Mouse (Mus musculus): ENCODE data around the gene Kdm2a. TPM values are rescaled to one million over a fixed set of nuclear protein-coding genes. Genes with fewer than 3 reads are reported as not detected.
"Not testable (repeated sequence)": the region's sequence is repeated elsewhere in the genome, so short reads cannot be mapped to it uniquely, and the experiment has no call there.

The Kdm2a gene
- polyA plus RNA-seq, 1 experiment from 2014 or later = 12.9 TPM

DNA sequence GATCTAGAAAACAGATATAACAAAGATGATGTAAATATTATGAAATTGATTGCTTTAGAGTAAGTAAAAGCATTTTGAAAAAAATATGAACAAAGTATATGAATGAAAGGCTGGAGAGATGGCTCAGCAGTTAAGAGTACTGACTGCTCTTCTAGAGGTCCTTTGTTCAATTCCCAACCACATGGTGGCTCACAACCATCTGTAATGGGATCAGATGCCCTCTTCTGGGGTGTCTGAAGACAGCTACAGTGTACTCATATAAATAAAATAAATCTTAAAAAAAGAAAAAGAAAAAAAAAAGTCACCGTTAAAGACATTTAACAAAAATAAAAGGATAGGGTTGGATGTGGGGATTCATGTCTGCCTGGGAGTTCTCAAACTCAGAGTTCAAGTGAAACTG is 15.8 kb downstream of the Kdm2a start:
- not testable (repeated sequence) for H3K4me3 ChIP-seq (replicated peaks); H3K4me2 ChIP-seq; H3K27me3 ChIP-seq; H3K4me1 ChIP-seq (replicated peaks); H3K9ac ChIP-seq; H3K27ac ChIP-seq (replicated peaks); H3K9me3 ChIP-seq (replicated peaks); ATAC-seq (ENCODE audit: insufficient read depth)
- peaks cover 43% of the 10 kb centered on the region for H3K36me3 ChIP-seq (replicated peaks)
- WGBS (ENCODE audit: insufficient replicate concordance) = 83% methylated on average over 1 of the region's 1 CpGs

DNA sequence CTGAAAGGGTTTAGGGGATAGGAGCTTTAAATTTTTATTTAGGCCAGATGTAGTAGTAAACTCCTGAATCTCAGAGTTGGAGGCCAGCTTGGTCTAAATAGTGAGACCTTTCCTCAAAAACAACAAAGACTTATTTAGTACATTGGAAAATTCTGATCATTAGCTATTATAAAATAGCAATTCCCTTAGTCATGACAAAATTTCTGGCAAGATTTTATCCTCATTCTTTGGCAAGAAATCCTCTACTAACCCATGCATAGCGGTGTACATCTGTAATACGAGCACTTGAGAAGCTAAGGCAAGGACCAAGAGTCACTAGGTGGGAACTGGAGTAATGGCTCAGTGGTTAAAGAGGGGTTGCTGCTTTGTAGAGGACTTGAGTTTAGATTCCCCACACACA is 27.4 kb downstream of the Kdm2a start:
- H3K9me3 ChIP-seq (replicated peaks) = no peaks in the 10 kb centered on the region
- WGBS (ENCODE audit: insufficient replicate concordance) = 90% methylated on average over 2 of the region's 2 CpGs
- H3K4me2 ChIP-seq = no peak overlapping the region
- H3K27me3 ChIP-seq = no peaks in the 10 kb centered on the region
- no peak overlapping the region for H3K27ac ChIP-seq (replicated peaks)
- no peak for ATAC-seq (ENCODE audit: insufficient read depth)
- no peak overlapping the region for H3K9ac ChIP-seq
- H3K4me3 ChIP-seq (replicated peaks) = no peak overlapping the region
- H3K4me1 ChIP-seq (replicated peaks) = peaks cover 5% of the 10 kb centered on the region
- peaks cover 8% of the 10 kb centered on the region for H3K36me3 ChIP-seq (replicated peaks)

DNA sequence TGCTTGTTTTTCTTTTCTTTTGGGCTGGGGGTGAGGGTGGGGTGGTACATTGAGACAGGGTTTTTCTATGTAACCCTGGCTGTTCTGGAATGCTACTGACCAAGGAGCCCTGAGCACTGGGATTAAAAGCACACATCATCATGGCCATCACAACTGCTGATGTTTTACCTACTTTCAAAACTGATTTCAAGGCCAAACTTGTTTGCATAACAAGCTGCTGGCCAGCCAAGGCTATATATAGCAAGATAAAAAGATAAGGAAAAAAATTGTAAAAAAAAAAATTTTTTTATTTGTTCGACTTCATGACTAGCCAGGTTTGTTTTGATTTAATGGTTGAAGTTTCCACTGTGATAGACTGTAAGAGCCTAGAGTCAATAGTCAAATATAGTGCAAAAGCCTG is 27.8 kb downstream of the Kdm2a start:
- 62% methylated on average over 1 of the region's 1 CpGs for WGBS (ENCODE audit: insufficient replicate concordance)
- ATAC-seq (ENCODE audit: insufficient read depth) = no peak
- peaks cover 10% of the 10 kb centered on the region for H3K36me3 ChIP-seq (replicated peaks)
- H3K4me2 ChIP-seq = no peak overlapping the region
- H3K9me3 ChIP-seq (replicated peaks) = no peaks in the 10 kb centered on the region
- 0 out of 2 replicates have a peak, but pooled peaks cover 3% of the 10 kb centered on the region for H3K4me1 ChIP-seq (replicated peaks)
- no peak overlapping the region for H3K9ac ChIP-seq
- no peak overlapping the region for H3K27ac ChIP-seq (replicated peaks)
- no peak overlapping the region for H3K4me3 ChIP-seq (replicated peaks)
- no peaks in the 10 kb centered on the region for H3K27me3 ChIP-seq

DNA sequence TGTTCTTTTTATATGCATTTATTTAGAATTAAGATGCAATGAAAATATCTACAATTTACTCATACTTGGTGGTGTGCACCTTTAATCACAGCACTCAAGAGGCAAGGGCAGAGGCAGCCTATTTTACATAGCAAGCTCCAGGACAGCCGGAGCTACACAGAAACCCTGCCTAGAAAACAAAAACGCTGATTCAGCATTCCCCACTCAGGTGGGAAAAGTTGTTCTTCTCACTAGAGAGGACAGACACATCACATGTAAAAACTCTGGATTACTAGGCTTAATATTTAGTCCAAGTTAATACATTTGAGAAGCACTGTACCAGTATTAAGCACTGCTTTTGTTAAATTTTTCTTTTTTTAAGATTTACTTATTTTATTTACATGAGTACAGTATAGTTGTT is 48.6 kb downstream of the Kdm2a start:
- WGBS (ENCODE audit: insufficient replicate concordance) = 82% methylated on average over 2 of the region's 2 CpGs

DNA sequence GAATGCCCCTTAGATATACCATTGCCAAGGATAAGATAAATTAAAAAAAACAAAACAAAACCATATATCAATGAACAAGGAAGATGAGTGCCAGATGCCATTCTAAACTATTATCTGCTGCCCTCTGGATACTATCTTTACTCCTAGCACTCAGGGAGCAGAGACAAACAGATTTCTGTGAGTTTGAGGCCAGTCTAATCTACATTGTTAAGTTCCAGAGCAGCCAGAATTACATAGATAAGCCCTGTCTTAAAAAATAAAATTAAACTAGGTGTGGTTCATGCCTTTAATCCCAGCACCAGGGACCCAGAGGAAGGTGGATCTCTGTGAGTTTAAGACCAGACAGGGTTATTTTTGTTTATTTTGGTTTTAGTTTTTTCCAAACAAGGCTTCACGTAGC is 51.6 kb downstream of the Kdm2a start:
- H3K4me2 ChIP-seq = no peak overlapping the region
- no peak overlapping the region for H3K27ac ChIP-seq (replicated peaks)
- H3K9ac ChIP-seq = no peak overlapping the region
- no peak for ATAC-seq (ENCODE audit: insufficient read depth)
- 71% methylated on average over 1 of the region's 1 CpGs for WGBS (ENCODE audit: insufficient replicate concordance)
- peaks cover 84% of the 10 kb centered on the region for H3K36me3 ChIP-seq (replicated peaks)
- H3K4me3 ChIP-seq (replicated peaks) = no peak overlapping the region
- H3K27me3 ChIP-seq = no peaks in the 10 kb centered on the region
- H3K9me3 ChIP-seq (replicated peaks) = no peaks in the 10 kb centered on the region
- H3K4me1 ChIP-seq (replicated peaks) = no peaks in the 10 kb centered on the region

More for the DNA sequence above, 48.6 kb downstream of the Kdm2a start:
- no peaks in the 10 kb centered on the region for H3K9me3 ChIP-seq (replicated peaks)
- no peak overlapping the region for H3K4me2 ChIP-seq
- no peak overlapping the region for H3K9ac ChIP-seq
- peaks cover 76% of the 10 kb centered on the region for H3K36me3 ChIP-seq (replicated peaks)
- H3K27ac ChIP-seq (replicated peaks) = no peak overlapping the region
- no peaks in the 10 kb centered on the region for H3K27me3 ChIP-seq
- no peaks in the 10 kb centered on the region for H3K4me1 ChIP-seq (replicated peaks)
- no peak overlapping the region for H3K4me3 ChIP-seq (replicated peaks)
- ATAC-seq (ENCODE audit: insufficient read depth) = no peak

DNA sequence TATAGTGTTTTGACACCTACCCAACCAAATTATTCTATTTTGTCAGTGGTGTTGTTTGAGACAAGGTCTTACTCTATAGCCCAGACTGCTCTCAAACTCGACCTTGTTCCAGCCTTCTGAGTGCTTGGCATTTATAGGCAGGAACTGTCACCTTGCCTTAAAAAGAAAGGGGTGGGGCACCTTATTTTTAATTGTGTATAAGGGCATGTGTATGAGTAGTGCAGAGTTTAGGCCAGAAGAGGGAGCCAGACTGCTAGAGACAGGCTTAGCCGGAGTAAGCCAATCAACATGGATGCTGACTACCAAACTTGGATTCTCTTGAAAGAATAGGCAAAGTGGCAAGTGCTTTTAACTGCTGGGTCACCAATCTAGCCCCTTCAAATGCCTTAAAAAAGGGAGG is 59.9 kb downstream of the Kdm2a start:
- peaks cover 50% of the 10 kb centered on the region for H3K36me3 ChIP-seq (replicated peaks)
- no peak overlapping the region for H3K4me2 ChIP-seq
- no peak overlapping the region for H3K27ac ChIP-seq (replicated peaks)
- peaks cover 17% of the 10 kb centered on the region for H3K4me1 ChIP-seq (replicated peaks)
- 23% methylated on average over 2 of the region's 2 CpGs for WGBS (ENCODE audit: insufficient replicate concordance)
- ATAC-seq (ENCODE audit: insufficient read depth) = no peak
- H3K27me3 ChIP-seq = no peaks in the 10 kb centered on the region
- no peak overlapping the region for H3K4me3 ChIP-seq (replicated peaks)
- H3K9me3 ChIP-seq (replicated peaks) = no peaks in the 10 kb centered on the region
- H3K9ac ChIP-seq = no peak overlapping the region

DNA sequence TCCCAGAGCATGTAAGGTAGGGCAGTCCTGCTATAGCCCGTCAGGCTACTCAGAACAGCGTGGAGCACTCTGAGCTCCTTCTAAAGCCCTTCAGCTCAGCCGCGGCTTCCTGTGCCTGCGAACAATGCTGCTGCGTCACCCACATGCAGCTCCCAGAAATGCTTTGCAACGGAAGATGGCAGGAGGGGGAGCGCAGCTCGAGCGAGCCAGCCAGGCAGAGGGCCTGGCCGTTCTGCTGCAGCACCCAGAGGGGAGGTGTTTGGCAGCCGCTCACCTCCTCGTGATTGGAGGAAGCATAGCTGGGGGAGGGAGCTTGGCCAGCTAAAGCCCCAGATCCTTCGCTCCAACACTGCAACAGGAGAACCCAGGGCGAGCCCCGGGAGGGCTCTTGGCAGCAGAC is 64.3 kb downstream of the Kdm2a start:
- peak; percentile 97 for ATAC-seq (ENCODE audit: insufficient read depth)
- WGBS (ENCODE audit: insufficient replicate concordance) = under 1% methylated on average over 16 of the region's 16 CpGs
- Histone ChIP-seq H3K36me3 (replicated peaks) (peaks cover 43% of the 10 kb centered on the region), H3K4me1 (replicated peaks) (peaks cover 44% of the 10 kb centered on the region), H3K9ac (peak overlapping the region; percentile 53), H3K27me3 (no peaks in the 10 kb centered on the region), H3K27ac (replicated peaks) (peak overlapping the region; percentile 82), H3K9me3 (replicated peaks) (no peaks in the 10 kb centered on the region), H3K4me3 (replicated peaks) (peak overlapping the region; percentile 61), H3K4me2 (peak overlapping the region; percentile 81)

DNA sequence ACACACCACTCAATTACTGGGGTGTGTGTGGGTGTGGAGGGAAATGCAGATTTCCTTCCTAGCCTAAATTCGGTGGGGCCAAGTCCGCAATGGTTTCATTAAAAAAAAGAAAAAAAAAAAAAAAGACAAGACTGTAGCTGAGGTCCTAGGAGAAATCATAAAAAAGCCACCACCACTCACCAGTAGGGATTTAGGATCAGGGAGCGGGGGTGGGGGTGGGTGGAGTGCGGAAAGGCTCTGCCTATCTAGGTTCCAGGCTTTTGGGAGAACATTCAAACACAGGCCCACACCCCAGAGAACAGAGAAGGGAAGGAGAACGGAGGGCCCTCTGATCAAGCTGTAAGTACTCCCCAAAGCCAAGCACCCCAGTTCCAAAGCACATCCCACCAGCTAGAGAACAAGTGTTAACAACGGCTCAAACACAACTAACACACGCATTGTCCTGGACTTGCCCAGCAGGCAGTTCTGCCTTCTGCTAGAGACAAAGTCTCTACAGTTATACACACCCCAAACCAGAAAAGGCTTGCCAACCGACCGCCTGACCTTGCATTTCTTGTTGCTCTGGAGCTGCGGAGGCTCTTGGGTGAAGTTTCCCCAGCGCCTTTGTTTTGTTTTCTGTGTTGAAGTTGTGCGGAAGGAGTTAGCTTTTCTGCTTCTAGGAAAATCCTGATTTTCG is 64.8 kb downstream of the Kdm2a start:
- Histone ChIP-seq H3K4me2 (peak overlapping the region; percentile 81), H3K27me3 (no peaks in the 10 kb centered on the region), H3K27ac (replicated peaks) (peak overlapping the region; percentile 82), H3K4me1 (replicated peaks) (peaks cover 44% of the 10 kb centered on the region), H3K36me3 (replicated peaks) (peaks cover 43% of the 10 kb centered on the region), H3K9ac (peak overlapping the region; percentile 53), H3K4me3 (replicated peaks) (peak overlapping the region; percentile 61), H3K9me3 (replicated peaks) (no peaks in the 10 kb centered on the region)
- ATAC-seq (ENCODE audit: insufficient read depth) = peak; percentile 25
- under 1% methylated on average over 13 of the region's 13 CpGs for WGBS (ENCODE audit: insufficient replicate concordance)

DNA sequence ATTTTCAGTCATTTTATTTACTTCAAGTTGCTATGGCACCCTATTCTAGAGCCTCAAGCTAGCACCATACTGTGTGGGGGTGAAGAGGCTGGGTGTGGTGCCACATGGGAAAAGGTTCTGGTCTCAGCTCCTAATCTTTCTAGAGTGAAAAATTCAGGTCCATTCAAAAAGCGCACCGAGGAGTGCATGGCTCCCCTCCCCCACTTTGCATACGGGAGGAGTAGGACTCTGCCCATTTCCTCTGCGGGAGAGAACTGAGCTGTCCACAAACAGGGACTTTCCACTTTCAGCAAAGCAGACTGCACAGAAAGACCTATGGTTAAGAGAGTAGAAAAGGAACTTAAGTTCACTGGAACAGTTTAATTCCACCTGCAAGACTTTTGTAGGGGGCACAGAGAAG is 65.4 kb downstream of the Kdm2a start:
- H3K27me3 ChIP-seq = no peaks in the 10 kb centered on the region
- H3K4me3 ChIP-seq (replicated peaks) = peak overlapping the region; percentile 61
- H3K9ac ChIP-seq = peak overlapping the region; percentile 53; the same call in 1 of the 2 replicates
- 0% methylated on average over 4 of the region's 4 CpGs for WGBS (ENCODE audit: insufficient replicate concordance)
- H3K9me3 ChIP-seq (replicated peaks) = no peaks in the 10 kb centered on the region
- peak overlapping the region; percentile 81 for H3K4me2 ChIP-seq
- no peak for ATAC-seq (ENCODE audit: insufficient read depth)
- H3K36me3 ChIP-seq (replicated peaks) = peaks cover 45% of the 10 kb centered on the region
- H3K4me1 ChIP-seq (replicated peaks) = peaks cover 44% of the 10 kb centered on the region
- H3K27ac ChIP-seq (replicated peaks) = peak overlapping the region; percentile 82; the same call in 1 of the 2 replicates

DNA sequence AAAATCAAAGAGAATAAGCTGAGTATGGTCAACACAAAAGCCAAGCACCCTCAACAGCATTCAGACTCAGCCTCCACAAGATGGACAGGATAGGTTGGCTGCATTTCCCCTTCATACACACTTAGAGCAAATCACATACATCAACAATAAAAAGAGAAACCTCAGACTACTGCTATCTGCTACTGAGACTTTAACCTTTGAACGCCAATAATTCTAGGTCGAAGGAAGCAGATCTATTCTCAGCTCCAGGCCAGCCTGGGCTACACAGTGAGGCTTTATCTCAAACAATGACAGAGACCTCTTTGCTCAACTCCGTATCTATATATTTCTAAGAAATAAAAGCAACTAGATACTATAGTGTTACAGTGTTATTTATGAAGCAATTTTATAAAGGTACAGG is 66.8 kb downstream of the Kdm2a start:
- Histone ChIP-seq H3K36me3 (replicated peaks) (peaks cover 54% of the 10 kb centered on the region), H3K4me2 (no peak overlapping the region), H3K9ac (no peak overlapping the region), H3K9me3 (replicated peaks) (no peaks in the 10 kb centered on the region), H3K4me3 (replicated peaks) (no peak overlapping the region), H3K4me1 (replicated peaks) (peaks cover 44% of the 10 kb centered on the region), H3K27me3 (no peaks in the 10 kb centered on the region), H3K27ac (replicated peaks) (no peak overlapping the region)
- 57% methylated on average over 3 of the region's 3 CpGs for WGBS (ENCODE audit: insufficient replicate concordance)
- no peak for ATAC-seq (ENCODE audit: insufficient read depth)

DNA sequence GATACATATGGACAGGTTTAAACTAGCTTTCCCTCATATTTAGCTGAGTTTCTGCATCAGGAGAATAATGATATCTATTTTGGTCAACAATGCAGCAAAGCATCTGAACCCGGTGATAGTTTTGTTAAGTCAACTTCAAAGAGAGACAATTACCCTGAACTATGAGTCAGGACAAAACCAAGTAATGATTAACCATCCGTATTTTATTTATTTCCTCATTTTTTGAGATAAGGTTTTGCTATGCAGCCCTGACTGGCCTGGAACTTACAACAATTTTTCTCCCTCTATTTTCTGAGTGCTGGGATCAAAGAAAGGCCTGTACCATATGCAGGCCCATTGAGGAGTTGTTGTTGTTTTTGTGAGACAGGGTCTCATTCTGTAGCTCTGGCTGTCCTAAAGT is 67.5 kb downstream of the Kdm2a start:
- Histone ChIP-seq H3K4me3 (replicated peaks) (no peak overlapping the region), H3K4me2 (no peak overlapping the region), H3K9ac (no peak overlapping the region), H3K9me3 (replicated peaks) (no peaks in the 10 kb centered on the region), H3K36me3 (replicated peaks) (peaks cover 60% of the 10 kb centered on the region), H3K27me3 (no peaks in the 10 kb centered on the region), H3K4me1 (replicated peaks) (peaks cover 44% of the 10 kb centered on the region), H3K27ac (replicated peaks) (no peak overlapping the region)
- ATAC-seq (ENCODE audit: insufficient read depth) = no peak
- 71% methylated on average over 2 of the region's 2 CpGs for WGBS (ENCODE audit: insufficient replicate concordance)
